Mouse (Mus musculus) midbrain, embryonic 15.5 days (tissue): Measurements from ENCODE around the gene Tmem8. TPM values are rescaled to one million over a fixed set of nuclear protein-coding genes. Genes with fewer than 3 reads are reported as not detected.
"Not testable (repeated sequence)": the region's sequence is repeated elsewhere in the genome, so short reads cannot be mapped to it uniquely, and the experiment has no call there.

Source experiments
- ATAC-seq: fragments of 200-750 bp; cut with Nextera tagmentation; replicated peaks from 2 replicates; pipeline ENCODE4 v1.8.0; 2017; ENCODE audit warnings: moderate TSS enrichment
- H3K27ac ChIP-seq: fragments of 300-500 bp; sonication (generic); 2 replicates; pipeline ENCODE4 v1.5.1; 2015; ENCODE audit warnings: mild to moderate bottlenecking, inconsistent platforms
- H3K27me3 ChIP-seq: fragments of 300-500 bp; sonication (generic); replicated peaks from 2 replicates; pipeline ENCODE4 v1.6.1; 2015; ENCODE audit warnings: inconsistent platforms
- H3K36me3 ChIP-seq: fragments of 300-500 bp; sonication (generic); replicated peaks from 2 replicates; pipeline ENCODE4 v1.6.1; 2015; ENCODE audit warnings: inconsistent platforms
- H3K4me1 ChIP-seq: fragments of 300-500 bp; sonication (generic); 2 replicates; pipeline ENCODE4 v1.6.1; 2015; ENCODE audit warnings: inconsistent platforms
- H3K4me2 ChIP-seq: fragments of 300-500 bp; sonication (generic); 2 replicates; pipeline ENCODE4 v1.6.1; 2015; ENCODE audit warnings: inconsistent platforms, mild to moderate bottlenecking, moderate library complexity
- H3K4me3 ChIP-seq: fragments of 300-500 bp; sonication (generic); 2 replicates; pipeline ENCODE4 v1.5.1; 2015; ENCODE audit warnings: mild to moderate bottlenecking, inconsistent platforms
- H3K9ac ChIP-seq: fragments of 300-500 bp; sonication (generic); 2 replicates; pipeline ENCODE4 v1.6.1; 2015; ENCODE audit warnings: mild to moderate bottlenecking, inconsistent platforms
- H3K9me3 ChIP-seq: fragments of 300-500 bp; sonication (generic); 2 replicates; pipeline ENCODE4 v1.6.1; 2016; ENCODE audit warnings: inconsistent platforms
- WGBS: fragments of 180-500 bp; shearing (Covaris S2); methylation state at CpG from one replicate; pipeline ENCODE4 v1.1.7; 2015; ENCODE audit warnings: mixed read lengths; 5-methylcytosine and 5-hydroxymethylcytosine counted together
- polyA plus RNA-seq: library from polyadenylated mRNA; unstranded; fragments of >200 nt; fragmentation: Nextera tagmentation; extraction: Ambion mirVana; gene quantifications from 2 replicates; pipeline ENCODE4 v1.2.1, GENCODE M21; 2015

The Tmem8 gene
- polyA plus RNA-seq, 1 experiment from 2014 or later = 4.0 TPM

- H3K27me3 ChIP-seq = peaks cover 42% of the 10 kb centered on the region
- peaks cover 6% of the 10 kb centered on the region for H3K4me1 ChIP-seq
- peak overlapping the region; percentile 75 for H3K4me2 ChIP-seq
- peak overlapping the region; percentile 67 for H3K9ac ChIP-seq
- H3K27ac ChIP-seq = no peak overlapping the region
- 11% methylated on average over 8 of the region's 8 CpGs for WGBS
- no peak for ATAC-seq
- H3K9me3 ChIP-seq = no peaks in the 10 kb centered on the region
- H3K36me3 ChIP-seq = no peaks in the 10 kb centered on the region
- peak overlapping the region; percentile 75 for H3K4me3 ChIP-seq
Observed at GRCm38 (mm10) chr17:26114061-26114460, 962 bp downstream of the Tmem8 start.

GRCm38 (mm10) chr17:26114461-26114860, 1.4 kb downstream of the Tmem8 start:
- not testable (repeated sequence) for H3K27ac ChIP-seq, H3K4me1 ChIP-seq, H3K4me2 ChIP-seq, H3K4me3 ChIP-seq, H3K9me3 ChIP-seq, H3K36me3 ChIP-seq, ATAC-seq, H3K9ac ChIP-seq
- 61% methylated on average over 7 of the region's 7 CpGs for WGBS
- peaks cover 42% of the 10 kb centered on the region for H3K27me3 ChIP-seq

GRCm38 (mm10) chr17:26115205-26115898, 2.3 kb downstream of the Tmem8 start:
- no peaks in the 10 kb centered on the region for H3K9me3 ChIP-seq
- ATAC-seq = no peak
- H3K36me3 ChIP-seq = no peaks in the 10 kb centered on the region
- H3K27me3 ChIP-seq = peaks cover 42% of the 10 kb centered on the region
- H3K4me2 ChIP-seq = no peak overlapping the region
- H3K4me1 ChIP-seq = peaks cover 10% of the 10 kb centered on the region
- H3K27ac ChIP-seq = no peak overlapping the region
- H3K9ac ChIP-seq = no peak overlapping the region
- WGBS = 81% methylated on average over 7 of the region's 7 CpGs
- H3K4me3 ChIP-seq = no peak overlapping the region

GRCm38 (mm10) chr17:26115956-26116487, 2.9 kb downstream of the Tmem8 start:
- Histone ChIP-seq H3K27ac (no peak overlapping the region), H3K27me3 (peaks cover 42% of the 10 kb centered on the region), H3K9ac (no peak overlapping the region), H3K9me3 (no peaks in the 10 kb centered on the region), H3K4me2 (no peak overlapping the region), H3K4me1 (peaks cover 11% of the 10 kb centered on the region), H3K36me3 (no peaks in the 10 kb centered on the region), H3K4me3 (no peak overlapping the region)
- no peak for ATAC-seq
- WGBS = 69% methylated on average over 3 of the region's 3 CpGs

GRCm38 (mm10) chr17:26116503-26117258, 3.6 kb downstream of the Tmem8 start:
- Histone ChIP-seq H3K4me2 (no peak overlapping the region), H3K9me3 (no peaks in the 10 kb centered on the region), H3K4me1 (peaks cover 11% of the 10 kb centered on the region), H3K9ac (no peak overlapping the region), H3K27ac (no peak overlapping the region), H3K36me3 (no peaks in the 10 kb centered on the region), H3K4me3 (no peak overlapping the region), H3K27me3 (peaks cover 41% of the 10 kb centered on the region)
- ATAC-seq = no peak
- WGBS = 88% methylated on average over 17 of the region's 17 CpGs

- WGBS = 46% methylated on average over 33 of the region's 33 CpGs
- no peaks in the 10 kb centered on the region for H3K9me3 ChIP-seq
- H3K4me1 ChIP-seq = peaks cover 17% of the 10 kb centered on the region
- H3K9ac ChIP-seq = no peak overlapping the region
- H3K4me3 ChIP-seq = no peak overlapping the region
- no peak overlapping the region; the same call in 1 of the 2 replicates for H3K4me2 ChIP-seq
- ATAC-seq = 0 out of 2 replicates have a peak, but pooled peaks have one; percentile 22
- H3K36me3 ChIP-seq = no peaks in the 10 kb centered on the region
- peaks cover 29% of the 10 kb centered on the region for H3K27me3 ChIP-seq
- no peak overlapping the region for H3K27ac ChIP-seq
Observed at GRCm38 (mm10) chr17:26119766-26120710, 6.9 kb downstream of the Tmem8 start.

- 55% methylated on average over 5 of the region's 5 CpGs for WGBS
Observed at GRCm38 (mm10) chr17:26122431-26123140, 9.5 kb downstream of the Tmem8 start.

GRCm38 (mm10) chr17:26123267-26123684, 10.2 kb downstream of the Tmem8 start, which contains the start of gene Mrpl28:
Mrpl28 (plus strand) TSS chr17:26123500.
- no peaks in the 10 kb centered on the region for H3K9me3 ChIP-seq
- WGBS = under 1% methylated on average over 32 of the region's 32 CpGs
- peak within 1 kb of the TSS; percentile 76 for H3K4me3 ChIP-seq
- H3K9ac ChIP-seq = peak within 1 kb of the TSS; percentile 64
- peaks cover 19% of the 10 kb centered on the region for H3K4me1 ChIP-seq
- peak within 1 kb of the TSS; percentile 31; the same call in 1 of the 2 replicates for H3K27ac ChIP-seq
- H3K36me3 ChIP-seq = peaks cover 13% of the 10 kb centered on the region
- H3K4me2 ChIP-seq = peak within 1 kb of the TSS; percentile 84
- 0 out of 2 replicates have a peak, but pooled peaks cover 6% of the 10 kb centered on the region for H3K27me3 ChIP-seq
- ATAC-seq = peak; percentile 93

More at GRCm38 (mm10) chr17:26122431-26123140, 9.5 kb downstream of the Tmem8 start:
- no peak overlapping the region for H3K4me2 ChIP-seq
- no peak overlapping the region for H3K9ac ChIP-seq
- ATAC-seq = no peak
- no peak overlapping the region for H3K4me3 ChIP-seq
- H3K27ac ChIP-seq = no peak overlapping the region
- peaks cover 19% of the 10 kb centered on the region for H3K4me1 ChIP-seq
- H3K9me3 ChIP-seq = no peaks in the 10 kb centered on the region
- H3K36me3 ChIP-seq = peaks cover 13% of the 10 kb centered on the region
- H3K27me3 ChIP-seq = 0 out of 2 replicates have a peak, but pooled peaks cover 10% of the 10 kb centered on the region

- Histone ChIP-seq H3K9ac (peak overlapping the region; percentile 64; the same call in 1 of the 2 replicates), H3K27me3 (no peaks in the 10 kb centered on the region), H3K4me1 (peaks cover 19% of the 10 kb centered on the region), H3K36me3 (peaks cover 21% of the 10 kb centered on the region), H3K9me3 (no peaks in the 10 kb centered on the region), H3K4me3 (peak overlapping the region; percentile 76), H3K27ac (no peak overlapping the region), H3K4me2 (peak overlapping the region; percentile 84)
- 90% methylated on average over 7 of the region's 7 CpGs for WGBS
- ATAC-seq = no peak
Observed at GRCm38 (mm10) chr17:26124560-26124959, 11.5 kb downstream of the Tmem8 start.

- Histone ChIP-seq H3K4me2 (no peak overlapping the region), H3K27me3 (no peaks in the 10 kb centered on the region), H3K27ac (no peak overlapping the region), H3K4me1 (peaks cover 16% of the 10 kb centered on the region), H3K9me3 (no peaks in the 10 kb centered on the region), H3K4me3 (no peak overlapping the region), H3K36me3 (peaks cover 26% of the 10 kb centered on the region), H3K9ac (no peak overlapping the region)
- ATAC-seq = no peak
- 92% methylated on average over 10 of the region's 10 CpGs for WGBS
Observed at GRCm38 (mm10) chr17:26125226-26125625, 12.1 kb downstream of the Tmem8 start.
